Mouse (Mus musculus): ENCODE results near the gene Fndc5.

DNA sequence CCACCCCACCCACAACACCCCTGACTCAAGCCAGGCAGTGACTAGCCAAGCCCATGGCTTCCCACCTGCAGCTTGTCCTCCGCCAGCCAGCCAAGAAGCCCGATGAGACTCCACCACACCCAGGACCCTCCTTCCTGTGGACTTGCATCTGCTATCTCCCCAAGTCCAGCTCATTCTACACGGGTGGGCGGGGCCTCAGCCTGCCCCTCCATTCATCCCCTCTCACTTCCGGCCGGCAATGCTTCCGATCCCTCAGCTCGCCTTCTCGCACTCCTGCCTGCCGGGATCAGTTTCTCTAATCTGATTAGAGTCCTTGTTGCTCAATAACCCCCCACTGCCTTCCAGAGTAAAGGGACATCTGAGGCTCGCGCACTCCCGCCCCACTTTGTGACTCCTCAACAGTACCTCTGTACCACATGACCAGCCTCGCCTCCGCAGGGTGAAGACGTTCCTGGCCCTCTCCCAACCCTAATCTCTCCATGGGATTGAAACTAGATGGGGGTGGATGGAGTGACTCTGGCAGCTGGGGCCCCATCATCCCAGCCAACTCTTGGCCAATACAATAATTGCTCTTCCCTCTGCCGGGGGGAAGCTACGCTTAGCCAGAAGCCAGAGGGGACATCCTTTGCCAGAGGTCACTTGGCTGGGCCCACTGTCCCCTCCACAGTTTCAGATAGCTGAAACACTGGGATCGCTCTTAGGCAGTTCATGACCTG lies 10.9 kb upstream of the Fndc5 start:
- TF ChIP-seq CTCF (IDR thresholded peaks at IDR 0.05; ENCODE audit: extremely low read depth, insufficient read length, insufficient replicate concordance, low read depth, low read length) (no peak), POLR2A (IDR thresholded peaks at IDR 0.05; ENCODE audit: low read depth, low read length) (no peak)

Data from small intestine, adult 2 months (tissue).